Mouse (Mus musculus) liver, adult (tissue): ENCODE data around the gene Efhb.

Experiments used
- GATA4 ChIP-seq: IDR thresholded peaks from 2 replicates; pipeline ENCODE4 v1.6.1; 2014; ENCODE audit warnings: mild to moderate bottlenecking, low read length; ENCODE audit not compliant: insufficient replicate concordance

Gene Efhb

GRCm38 (mm10) chr17:53462603-53463495 lies at the start of gene Efhb:
TSS of gene Efhb (minus strand) at chr17:53463321.
- TF ChIP-seq GATA4: no peak

GRCm38 (mm10) chr17:53512311-53512951 lies 49.3 kb upstream of the Efhb start:
- TF ChIP-seq GATA4: no peak

- no peak for TF ChIP-seq GATA4
These were observed 39.8 kb upstream of the Efhb start for GRCm38 (mm10) chr17:53502966-53503365.

- no peak for TF ChIP-seq GATA4
These were observed 25.9 kb upstream of the Efhb start for GRCm38 (mm10) chr17:53489007-53489378.

- no peak for TF ChIP-seq GATA4
These were observed 25.3 kb upstream of the Efhb start for GRCm38 (mm10) chr17:53488291-53489006.

GRCm38 (mm10) chr17:53480433-53480832 lies 17.3 kb upstream of the Efhb start:
- no peak for TF ChIP-seq GATA4

GRCm38 (mm10) chr17:53479604-53480041 lies 16.5 kb upstream of the Efhb start:
- TF ChIP-seq GATA4: no peak

- TF ChIP-seq GATA4: peak; percentile 73; the same call in 1 of the 2 replicates
These were observed 15.9 kb upstream of the Efhb start, which contains the start of gene Rab5a for GRCm38 (mm10) chr17:53478858-53479603. TSS of gene Rab5a (plus strand) at chr17:53479234.

GRCm38 (mm10) chr17:53478066-53478857 lies 15.1 kb upstream of the Efhb start:
- TF ChIP-seq GATA4: peak; percentile 79

- no peak for TF ChIP-seq GATA4
These were observed 5.6 kb upstream of the Efhb start for GRCm38 (mm10) chr17:53468697-53469096.

GRCm38 (mm10) chr17:53465569-53465968 lies 2.4 kb upstream of the Efhb start:
- no peak for TF ChIP-seq GATA4

GRCm38 (mm10) chr17:53463496-53463840 lies 347 bp upstream of the Efhb start:
- no peak for TF ChIP-seq GATA4

GRCm38 (mm10) chr17:53456742-53457141 lies 6.4 kb downstream of the Efhb start:
- no peak for TF ChIP-seq GATA4

- no peak for TF ChIP-seq GATA4
These were observed 7.0 kb downstream of the Efhb start for GRCm38 (mm10) chr17:53456152-53456551.
